Mouse (Mus musculus) left cerebral cortex, adult 2 months (tissue): Measurements from ENCODE around the gene Ddx46. TPM values are rescaled to one million over a fixed set of nuclear protein-coding genes. Genes with fewer than 3 reads are reported as not detected.
A peak's percentile ranks its signal among the peaks of the same experiment; 100 is the strongest.
"Not testable (repeated sequence)": the region's sequence is repeated elsewhere in the genome, so short reads cannot be mapped to it uniquely, and the experiment has no call there.

ENCODE experiments used
- DNase-seq, 2 experiments: peaks; one replicate each; pipeline ENCODE4 v3.0.0; 2021 to 2022; ENCODE audit warnings: low spot score in 2 of 2, mixed read lengths in 1 of 2; ENCODE audit errors: extremely low spot score in 1 of 2
- H3K27ac ChIP-seq: fragments of 200-600 bp; 2 replicates; pipeline ENCODE4 v1.8.1; 2022
- H3K4me3 ChIP-seq: fragments of 200-600 bp; 2 replicates; pipeline ENCODE4 v1.8.1; 2022
- CTCF ChIP-seq: fragments of 200-600 bp; IDR thresholded peaks from 2 replicates; pipeline ENCODE4 v1.8.1; 2022; ENCODE audit warnings: antibody characterized with exemption, mild to moderate bottlenecking, moderate library complexity
- intact Hi-C: fragments of 180-260 bp; cut with DNase I; formaldehyde crosslinking; loops from one replicate; pipeline ENCODE4 v1.15.1; 2025
- total RNA-seq, 2 experiments: library from RNA; stranded (reverse); gene quantifications; 2 replicates each; pipeline ENCODE4 v1.2.3; 2021

Gene Ddx46
- total RNA-seq, 2 experiments from 2014 or later, result 48.5 to 50.3 TPM

DNA sequence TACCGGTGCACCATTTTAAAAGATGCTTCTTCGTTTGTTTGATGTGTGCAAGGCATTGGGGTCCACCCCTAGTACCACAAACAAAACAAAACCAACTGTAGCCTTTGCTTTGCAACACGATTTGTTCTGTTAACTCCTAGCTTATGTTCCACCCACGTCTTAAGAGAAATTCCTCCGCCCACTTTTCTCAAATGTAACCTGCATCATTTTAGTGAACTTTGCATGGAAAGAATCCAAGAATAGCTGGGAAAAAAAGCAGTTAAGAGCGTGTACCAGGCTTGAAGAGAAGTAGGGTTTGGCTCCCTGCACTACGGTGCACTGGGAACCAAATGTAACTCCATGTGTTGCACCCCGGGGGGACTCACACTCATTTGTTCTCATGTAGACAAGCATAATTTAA lies 59.3 kb downstream of the Ddx46 start:
- Histone ChIP-seq H3K27ac (peak overlapping the region; percentile 17; the same call in 1 of the 2 replicates), H3K4me3 (peak overlapping the region; percentile 93)
- intact Hi-C loops, result no loop called here
- DNase-seq, result no peak
- no peak for TF ChIP-seq CTCF

DNA sequence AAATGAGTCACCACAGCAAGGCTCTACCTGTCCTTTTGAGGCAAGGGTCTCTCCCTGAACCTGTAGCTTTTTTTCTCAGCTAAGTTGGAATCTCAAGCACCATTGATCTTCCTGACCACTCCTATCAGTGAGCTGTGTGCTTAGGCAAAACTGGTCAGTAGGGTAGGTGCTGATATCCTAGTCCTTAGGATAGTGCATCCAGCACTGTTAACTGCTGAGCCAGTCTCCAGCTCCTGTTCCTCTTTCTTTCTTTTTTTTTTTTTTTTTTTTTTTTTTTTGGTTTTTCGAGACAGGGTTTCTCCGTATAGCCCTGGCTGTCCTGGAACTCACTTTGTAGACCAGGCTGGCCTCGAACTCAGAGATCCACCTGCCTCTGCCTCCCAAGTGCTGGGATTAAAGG lies 61.2 kb downstream of the Ddx46 start:
- DNase-seq, H3K4me3 ChIP-seq, H3K27ac ChIP-seq, intact Hi-C loops: not testable (repeated sequence)

DNA sequence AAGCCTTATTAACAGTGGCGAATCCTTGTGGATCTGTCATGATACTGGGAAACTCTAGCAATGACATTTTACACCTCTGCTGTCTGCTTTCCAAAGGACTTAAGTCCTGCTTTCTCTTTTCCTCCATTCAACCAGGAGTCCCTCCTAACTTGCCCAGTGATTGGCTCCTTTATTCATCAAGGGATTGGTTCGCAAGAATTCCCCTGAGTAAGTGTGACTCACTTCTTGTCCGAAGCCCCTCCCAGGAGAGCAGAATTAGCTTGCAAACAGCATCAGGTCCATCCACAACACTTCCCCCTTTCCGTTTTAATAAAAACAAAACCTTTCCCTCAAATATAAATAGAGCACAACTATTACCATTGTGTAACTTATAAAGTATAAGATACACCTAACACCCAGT lies 69.5 kb downstream of the Ddx46 start:
- no peak overlapping the region for H3K4me3 ChIP-seq
- no peak for TF ChIP-seq CTCF
- DNase-seq, result no peak
- H3K27ac ChIP-seq, result no peak overlapping the region
- intact Hi-C loops, result no loop called here

DNA sequence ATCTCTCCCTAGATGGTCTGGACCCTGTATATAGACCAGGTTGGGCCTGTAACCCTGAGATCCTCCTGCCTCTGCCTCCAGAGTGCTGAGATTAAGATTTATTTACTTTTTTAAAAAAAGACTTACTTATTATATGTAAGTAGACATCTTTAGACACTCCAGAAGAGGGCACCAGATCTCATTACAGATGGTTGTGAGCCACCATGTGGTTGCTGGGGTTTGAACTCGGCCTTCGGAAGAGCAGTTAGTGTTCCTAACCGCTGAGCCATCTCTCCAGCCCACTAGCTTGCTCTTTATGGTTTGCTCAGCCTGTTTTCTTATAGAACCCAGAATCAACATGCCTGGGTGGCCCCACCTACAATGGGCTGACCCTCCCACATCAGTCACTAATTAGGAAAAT lies 78.0 kb downstream of the Ddx46 start:
- intact Hi-C loops, result loop anchor here (2.0 kb wide), 1 partner anchor 14 kb away; no protein-coding TSS in a partner anchor
- Histone ChIP-seq H3K27ac (no peak overlapping the region), H3K4me3 (no peak overlapping the region)
- no peak for DNase-seq
- TF ChIP-seq CTCF, result no peak

DNA sequence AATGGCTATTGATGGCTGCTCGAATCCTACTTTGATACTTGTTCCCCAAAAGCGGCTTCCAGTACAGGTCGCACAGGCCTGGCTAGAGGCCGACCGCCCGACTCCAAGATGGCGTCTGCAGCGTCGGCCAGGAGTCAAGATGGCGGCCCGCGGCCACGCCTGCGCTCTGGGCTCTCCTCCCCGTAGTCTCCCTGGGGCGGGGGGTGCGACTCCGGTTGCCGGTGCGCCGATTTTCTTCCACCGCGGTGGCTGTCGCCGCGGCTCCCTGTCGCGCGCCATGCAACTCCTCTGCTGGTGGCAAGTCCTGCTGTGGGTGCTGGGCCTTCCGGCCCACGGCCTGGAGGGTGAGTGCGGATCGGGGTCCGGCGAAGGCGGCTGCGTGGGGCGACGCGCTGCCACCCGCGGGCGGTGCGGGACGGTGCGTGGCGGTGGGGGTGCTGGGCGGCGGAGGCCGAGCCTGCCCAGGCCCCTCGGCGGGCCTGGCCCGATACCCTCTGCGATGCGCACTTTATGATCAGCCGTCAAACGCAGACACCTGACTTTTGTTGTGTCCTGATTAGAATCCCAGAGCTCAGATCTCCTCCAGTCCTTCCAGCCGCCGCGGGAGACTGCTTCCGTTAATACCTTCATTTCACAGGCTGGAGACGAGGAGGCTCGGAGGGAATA lies 79.8 kb downstream of the Ddx46 start, which contains the start of gene Txndc15:
Txndc15 (plus strand) TSS at position 150 of the 666 bp plus-strand sequence.
- peak; percentile 88 to 92 for DNase-seq
- Histone ChIP-seq H3K27ac (peak within 1 kb of the TSS; percentile 97), H3K4me3 (peak within 1 kb of the TSS; percentile 75)
- intact Hi-C loops, result no loop called here
- no peak for TF ChIP-seq CTCF

DNA sequence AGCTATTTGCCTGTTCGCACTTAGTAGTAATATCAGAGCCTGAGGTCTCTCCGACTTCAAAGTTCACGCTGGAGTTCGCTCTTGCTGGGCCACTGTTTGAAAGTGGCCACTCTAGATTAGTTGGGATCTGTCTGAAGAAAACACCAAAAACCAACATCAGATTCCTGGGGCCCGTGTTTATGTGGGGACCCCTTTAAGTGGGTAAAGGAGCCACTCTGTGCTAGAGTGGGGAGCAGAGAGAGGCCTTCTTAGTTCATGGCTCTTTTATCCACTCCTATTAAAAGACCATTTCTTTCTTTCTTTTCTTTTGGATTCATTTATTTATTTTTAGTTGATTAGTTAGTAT lies 80.3 kb downstream of the Ddx46 start:
- TF ChIP-seq CTCF, result no peak
- Histone ChIP-seq H3K4me3 (peak overlapping the region; percentile 75), H3K27ac (peak overlapping the region; percentile 97)
- no peak for DNase-seq
- intact Hi-C loops, result no loop called here

DNA sequence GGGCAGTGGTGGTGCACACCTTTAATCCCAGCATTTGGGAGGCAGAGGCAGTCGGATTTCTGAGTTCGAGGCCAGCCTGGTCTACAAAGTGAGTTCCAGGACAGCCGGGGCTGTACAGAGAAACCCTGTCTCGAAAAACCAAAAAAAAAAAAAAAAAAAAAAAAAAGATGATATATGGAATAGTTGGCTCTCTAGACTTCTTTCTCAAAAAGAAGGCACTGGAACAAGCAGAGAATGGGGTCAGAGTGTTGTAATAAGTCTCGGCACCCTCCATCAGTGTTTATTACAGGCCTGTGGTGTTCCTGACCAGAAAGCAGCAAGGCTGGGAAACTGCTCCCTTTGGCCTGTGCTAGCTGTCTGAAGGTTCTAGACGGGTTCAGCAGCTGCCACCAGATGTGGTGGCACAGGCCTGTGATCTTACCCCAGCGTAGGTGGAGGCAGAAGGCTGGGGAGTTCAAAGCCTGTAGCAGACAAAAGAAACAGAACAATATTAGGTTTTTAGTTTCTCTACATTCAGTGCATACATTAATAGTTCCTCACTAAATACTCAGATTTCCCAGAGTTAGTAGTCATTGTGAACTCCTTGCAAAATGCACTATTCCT lies 81.2 kb downstream of the Ddx46 start:
- no peak for TF ChIP-seq CTCF
- Histone ChIP-seq H3K27ac (no peak overlapping the region), H3K4me3 (peak overlapping the region; percentile 75; the same call in 1 of the 2 replicates)
- no peak for DNase-seq
- intact Hi-C loops, result no loop called here

DNA sequence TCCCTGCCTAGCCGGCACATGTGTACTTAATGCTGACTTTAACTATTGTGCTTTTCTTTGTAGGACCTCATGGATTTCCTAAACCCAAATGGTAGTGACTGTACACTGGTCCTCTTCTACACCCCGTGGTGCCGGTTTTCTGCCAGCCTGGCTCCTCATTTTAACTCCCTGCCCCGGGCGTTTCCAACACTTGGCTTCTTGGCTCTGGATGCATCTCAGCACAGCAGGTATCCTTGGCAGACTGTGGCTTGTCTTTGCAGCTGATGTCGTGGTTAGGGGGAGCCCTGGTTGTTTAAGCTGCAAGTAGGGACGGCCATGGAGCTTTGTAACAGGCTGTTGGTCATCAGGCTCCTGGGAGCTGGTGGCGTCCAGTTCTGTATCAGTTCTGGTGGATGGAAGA lies 86.7 kb downstream of the Ddx46 start:
- Histone ChIP-seq H3K4me3 (no peak overlapping the region), H3K27ac (peak overlapping the region; percentile 47)
- TF ChIP-seq CTCF, result no peak
- no peak for DNase-seq
- intact Hi-C loops, result no loop called here

DNA sequence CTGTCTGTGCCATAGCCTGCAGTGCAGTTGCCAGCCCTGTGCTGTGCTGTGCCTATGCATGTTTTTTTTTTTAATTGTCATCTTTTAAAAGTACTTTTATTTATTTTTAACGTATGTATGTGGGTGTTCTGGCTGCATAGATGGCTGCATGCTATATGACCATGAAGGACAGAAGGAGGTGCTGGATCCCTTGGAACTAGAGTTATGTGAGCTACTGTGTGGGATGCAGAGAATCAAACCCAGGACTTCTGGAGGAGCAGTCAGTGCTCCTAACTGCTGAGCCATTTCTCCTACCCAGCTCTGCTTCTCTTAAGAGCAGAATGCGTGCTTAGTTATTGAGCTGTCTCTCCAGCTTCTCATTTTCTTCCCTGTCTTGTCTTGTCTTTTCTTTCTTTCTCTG lies 87.2 kb downstream of the Ddx46 start:
- H3K4me3 ChIP-seq, result no peak overlapping the region
- TF ChIP-seq CTCF, result no peak
- no peak for DNase-seq
- peak overlapping the region; percentile 47 for H3K27ac ChIP-seq
- intact Hi-C loops, result no loop called here

DNA sequence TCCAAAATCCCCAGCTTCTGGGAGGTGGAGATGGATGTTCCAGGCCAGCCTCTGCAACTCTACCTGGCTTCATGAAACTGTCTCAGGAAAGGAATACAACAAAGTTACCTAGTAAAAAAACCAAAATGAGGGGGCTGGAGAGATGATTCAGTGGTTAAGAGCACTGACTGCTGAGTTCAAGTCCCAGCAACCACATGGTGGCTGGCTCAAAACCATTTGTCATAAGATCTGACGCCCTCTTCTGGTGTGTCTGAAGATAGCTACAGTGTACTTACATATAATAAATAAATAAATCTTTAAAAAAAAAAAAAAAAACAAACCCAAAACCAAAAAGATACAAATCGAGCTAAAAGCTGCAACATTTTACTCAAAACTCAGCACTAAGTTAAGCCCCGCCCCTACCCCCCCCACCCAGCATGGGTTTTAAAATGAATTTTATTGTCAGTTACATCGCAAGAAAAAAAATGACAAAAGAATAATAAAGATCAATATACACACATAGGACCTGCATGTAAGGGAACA lies 91.8 kb downstream of the Ddx46 start:
- intact Hi-C loops, result loop anchor here (5.0 kb wide), 2 partner anchors 84 to 104 kb away; partner anchors contain the start of gene Caml
- no peak for DNase-seq
- H3K27ac ChIP-seq, result peak overlapping the region; percentile 92
- peak overlapping the region; percentile 72 for H3K4me3 ChIP-seq
- peak; percentile 45 for TF ChIP-seq CTCF

DNA sequence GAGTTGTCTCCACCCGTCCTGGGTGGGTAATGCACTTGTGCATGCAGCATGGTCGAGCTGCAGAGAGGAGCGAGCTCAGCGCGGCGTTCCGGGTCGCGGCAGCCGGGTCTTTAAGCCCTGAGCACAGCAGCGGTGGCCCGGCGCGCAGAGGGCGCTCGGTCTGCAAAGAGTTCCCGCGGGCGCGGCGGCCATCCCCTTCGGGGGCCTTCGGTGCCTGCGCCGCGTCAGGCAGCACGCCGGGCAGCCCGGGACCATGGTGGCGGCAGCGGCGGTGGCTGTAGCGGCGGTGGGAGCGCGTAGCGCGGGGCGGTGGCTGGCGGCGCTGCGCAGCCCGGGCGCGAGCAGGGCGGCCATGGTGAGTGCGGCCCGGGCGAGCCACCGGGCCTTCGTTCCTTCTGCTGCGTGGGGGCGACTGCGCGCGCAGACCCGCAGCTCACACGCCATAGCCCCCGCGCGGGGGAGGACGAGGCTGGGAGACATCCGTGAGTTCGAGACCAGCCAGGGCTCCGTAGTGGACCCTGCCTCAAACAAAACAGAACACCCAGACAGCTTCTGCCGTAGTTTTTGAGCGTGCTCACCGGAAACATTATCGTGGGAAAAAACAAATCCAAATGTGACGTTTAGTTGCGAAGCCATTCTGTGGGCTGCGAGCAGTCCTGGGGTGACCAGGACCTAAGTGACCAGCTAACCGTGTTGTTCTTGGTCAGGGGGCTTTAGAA lies 92.5 kb downstream of the Ddx46 start, which contains the start of gene Pcbd2:
Pcbd2 (plus strand) TSS at position 249 of the 719 bp plus-strand sequence.
- intact Hi-C loops, result loop anchor here (5.0 kb wide), 2 partner anchors 85 to 105 kb away; partner anchors contain the start of gene Caml
- no peak for TF ChIP-seq CTCF
- H3K4me3 ChIP-seq, result peak within 1 kb of the TSS; percentile 72
- H3K27ac ChIP-seq, result peak within 1 kb of the TSS; percentile 92
- peak; percentile 78 to 84 for DNase-seq

DNA sequence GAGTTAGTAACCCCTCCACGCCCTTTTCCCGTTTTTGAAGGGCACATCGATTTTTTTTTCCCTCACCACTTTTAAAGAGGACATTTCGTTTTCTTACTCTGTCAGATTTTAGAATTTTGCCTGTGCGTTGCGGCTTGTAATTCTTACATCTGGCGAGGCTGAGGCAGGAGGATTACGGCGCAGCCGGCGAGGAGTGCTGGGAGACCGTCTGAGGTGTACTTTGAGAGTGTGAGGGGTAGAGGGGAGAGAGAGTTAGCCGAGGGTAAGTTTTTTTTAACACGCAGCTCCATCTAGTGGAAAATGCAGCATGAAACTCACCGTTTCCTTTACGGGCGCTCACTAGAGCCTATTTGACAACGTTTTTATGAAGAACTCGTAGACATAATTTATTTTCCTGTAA lies 93.0 kb downstream of the Ddx46 start:
- peak; percentile 71 for TF ChIP-seq CTCF
- DNase-seq, result peak; percentile 43 to 54
- H3K4me3 ChIP-seq, result peak overlapping the region; percentile 72
- peak overlapping the region; percentile 92 for H3K27ac ChIP-seq
- intact Hi-C loops, result loop anchor here (1.0 to 5.0 kb wide), 4 partner anchors 35 to 127 kb away; partner anchors contain the start of genes B230219D22Rik and Caml
